Mouse (Mus musculus) hindbrain, embryonic 12.5 days (tissue): ENCODE data around the gene Commd1. TPM values are rescaled to one million over a fixed set of nuclear protein-coding genes. Genes with fewer than 3 reads are reported as not detected.

Experiments used
- ATAC-seq: fragments of 200-750 bp; cut with Nextera tagmentation; 2 replicates; pipeline ENCODE4 v1.8.0; 2017; ENCODE audit warnings: moderate TSS enrichment; ENCODE audit not compliant: low FRiP score
- H3K27ac ChIP-seq: fragments of 300-500 bp; sonication (generic); 2 replicates; pipeline ENCODE4 v1.5.1; 2016; ENCODE audit warnings: mild to moderate bottlenecking
- H3K27me3 ChIP-seq: fragments of 300-500 bp; sonication (generic); 2 replicates; pipeline ENCODE4 v1.6.1; 2016; ENCODE audit warnings: mild to moderate bottlenecking
- H3K36me3 ChIP-seq: fragments of 300-500 bp; sonication (generic); 2 replicates; pipeline ENCODE4 v1.6.1; 2016; ENCODE audit warnings: mild to moderate bottlenecking
- H3K4me1 ChIP-seq: fragments of 300-500 bp; sonication (generic); 2 replicates; pipeline ENCODE4 v1.6.1; 2016
- H3K4me2 ChIP-seq: fragments of 300-500 bp; sonication (generic); replicated peaks from 2 replicates; pipeline ENCODE4 v1.6.1; 2016; ENCODE audit warnings: mild to moderate bottlenecking
- H3K4me3 ChIP-seq: fragments of 300-500 bp; sonication (generic); 2 replicates; pipeline ENCODE4 v1.5.1; 2016; ENCODE audit warnings: mild to moderate bottlenecking
- H3K9ac ChIP-seq: fragments of 300-500 bp; sonication (generic); 2 replicates; pipeline ENCODE4 v1.6.1; 2016; ENCODE audit warnings: mild to moderate bottlenecking, moderate library complexity
- H3K9me3 ChIP-seq: fragments of 300-500 bp; sonication (generic); replicated peaks from 2 replicates; pipeline ENCODE4 v1.6.1; 2016; ENCODE audit warnings: mild to moderate bottlenecking
- WGBS: fragments of 180-500 bp; shearing (Covaris S2); methylation state at CpG from one replicate; pipeline ENCODE4 v1.1.7; 2016; 5-methylcytosine and 5-hydroxymethylcytosine counted together
- polyA plus RNA-seq: library from polyadenylated mRNA; unstranded; fragments of >200 nt; fragmentation: Nextera tagmentation; extraction: Ambion mirVana; gene quantifications from 2 replicates; pipeline ENCODE4 v1.2.1, GENCODE M21; 2016

The Commd1 gene
- polyA plus RNA-seq, 1 experiment from 2014 or later: 309 TPM

GRCm38 (mm10) chr11:22897127-22897526, 85.1 kb downstream of the Commd1 start:
- Histone ChIP-seq H3K9ac (no peak overlapping the region), H3K4me2 (no peak overlapping the region), H3K27me3 (no peaks in the 10 kb centered on the region), H3K27ac (no peak overlapping the region), H3K9me3 (no peaks in the 10 kb centered on the region), H3K4me1 (no peaks in the 10 kb centered on the region), H3K4me3 (no peak overlapping the region), H3K36me3 (no peaks in the 10 kb centered on the region)
- ATAC-seq: no peak
- WGBS: 91% methylated on average over 4 of the region's 4 CpGs

GRCm38 (mm10) chr11:22893075-22893474, 89.1 kb downstream of the Commd1 start:
- Histone ChIP-seq H3K9ac (no peak overlapping the region), H3K4me1 (no peaks in the 10 kb centered on the region), H3K36me3 (no peaks in the 10 kb centered on the region), H3K4me3 (no peak overlapping the region), H3K4me2 (no peak overlapping the region), H3K27ac (no peak overlapping the region), H3K9me3 (no peaks in the 10 kb centered on the region; the same call in 1 of the 2 replicates), H3K27me3 (no peaks in the 10 kb centered on the region)
- ATAC-seq: peak; percentile 83
- 56% methylated on average over 3 of the region's 3 CpGs for WGBS

DNA sequence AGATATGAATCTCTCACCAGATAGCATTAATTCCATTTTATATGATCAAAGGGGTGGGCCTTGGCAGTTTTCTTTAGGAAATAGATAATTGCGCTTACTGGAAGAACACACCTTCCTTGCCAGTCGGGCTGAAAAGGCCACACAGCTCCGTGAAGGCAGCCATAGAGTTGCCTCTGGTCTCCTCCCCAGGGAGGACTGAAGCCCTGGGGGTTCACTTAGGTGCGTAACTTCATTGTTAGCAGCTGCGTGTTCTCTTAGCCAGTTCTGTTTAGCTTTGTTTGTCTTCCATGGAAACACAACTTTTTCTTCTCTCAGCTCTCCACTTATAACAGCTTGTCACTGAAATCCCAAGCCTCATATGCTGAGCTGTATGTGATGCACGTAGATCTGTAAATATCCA, 89.7 kb downstream of the Commd1 start:
- no peak overlapping the region for H3K4me3 ChIP-seq
- no peaks in the 10 kb centered on the region; the same call in 1 of the 2 replicates for H3K9me3 ChIP-seq
- H3K36me3 ChIP-seq: no peaks in the 10 kb centered on the region
- no peaks in the 10 kb centered on the region for H3K27me3 ChIP-seq
- no peak overlapping the region for H3K4me2 ChIP-seq
- no peaks in the 10 kb centered on the region for H3K4me1 ChIP-seq
- no peak overlapping the region for H3K9ac ChIP-seq
- no peak for ATAC-seq
- no peak overlapping the region for H3K27ac ChIP-seq
- WGBS: 63% methylated on average over 6 of the region's 6 CpGs

- Histone ChIP-seq H3K36me3 (no peaks in the 10 kb centered on the region), H3K9me3 (no peaks in the 10 kb centered on the region; the same call in 1 of the 2 replicates), H3K4me2 (no peak overlapping the region), H3K4me1 (no peaks in the 10 kb centered on the region), H3K9ac (no peak overlapping the region), H3K27me3 (no peaks in the 10 kb centered on the region), H3K27ac (no peak overlapping the region), H3K4me3 (no peak overlapping the region)
- 86% methylated on average over 7 of the region's 7 CpGs for WGBS
- no peak for ATAC-seq
Observed at GRCm38 (mm10) chr11:22891876-22892275, 90.3 kb downstream of the Commd1 start.

DNA sequence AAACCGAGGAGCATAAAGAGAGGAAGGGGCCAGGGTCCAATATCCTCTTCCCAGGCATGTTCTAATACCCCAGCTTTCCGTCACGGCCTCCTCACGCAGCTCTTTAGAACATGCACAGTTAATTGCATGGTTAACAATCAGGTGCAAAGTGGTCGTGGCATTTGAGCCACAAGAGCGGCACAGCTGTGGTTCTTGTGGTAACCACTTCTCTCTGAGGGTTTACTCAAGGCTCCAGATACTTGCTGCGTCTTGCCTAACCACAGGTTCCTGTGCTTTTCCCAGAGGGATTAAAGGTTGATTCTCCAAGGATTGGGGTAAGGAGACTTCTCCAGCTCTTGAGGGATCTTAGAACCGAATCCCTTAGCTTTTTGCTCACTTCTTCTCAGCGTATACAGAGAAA, 90.9 kb downstream of the Commd1 start:
- Histone ChIP-seq H3K4me1 (no peaks in the 10 kb centered on the region), H3K9me3 (no peaks in the 10 kb centered on the region; the same call in 1 of the 2 replicates), H3K4me3 (no peak overlapping the region), H3K36me3 (no peaks in the 10 kb centered on the region), H3K27ac (no peak overlapping the region), H3K4me2 (no peak overlapping the region), H3K27me3 (no peaks in the 10 kb centered on the region), H3K9ac (no peak overlapping the region)
- ATAC-seq: no peak
- 86% methylated on average over 9 of the region's 9 CpGs for WGBS

DNA sequence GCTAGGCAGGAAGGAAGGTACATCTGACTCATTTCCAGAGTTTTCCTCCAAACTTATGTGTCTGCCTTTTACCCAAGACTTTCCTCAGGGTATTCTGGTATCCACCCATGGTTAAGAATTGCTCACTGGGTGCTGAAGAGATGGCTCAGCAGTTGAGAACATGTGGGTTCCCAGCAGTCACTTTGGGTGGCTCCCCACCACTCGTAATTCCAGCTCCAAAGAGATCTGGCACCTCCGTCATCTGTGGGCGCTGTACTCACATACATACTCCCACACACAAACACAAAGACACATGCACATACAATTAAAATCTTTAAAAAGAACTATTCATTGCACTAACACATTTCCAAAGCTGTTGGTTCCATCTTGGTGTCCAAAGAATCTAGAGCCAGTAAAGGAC, 93.0 kb downstream of the Commd1 start:
- 94% methylated on average over 3 of the region's 3 CpGs for WGBS
- ATAC-seq: no peak

DNA sequence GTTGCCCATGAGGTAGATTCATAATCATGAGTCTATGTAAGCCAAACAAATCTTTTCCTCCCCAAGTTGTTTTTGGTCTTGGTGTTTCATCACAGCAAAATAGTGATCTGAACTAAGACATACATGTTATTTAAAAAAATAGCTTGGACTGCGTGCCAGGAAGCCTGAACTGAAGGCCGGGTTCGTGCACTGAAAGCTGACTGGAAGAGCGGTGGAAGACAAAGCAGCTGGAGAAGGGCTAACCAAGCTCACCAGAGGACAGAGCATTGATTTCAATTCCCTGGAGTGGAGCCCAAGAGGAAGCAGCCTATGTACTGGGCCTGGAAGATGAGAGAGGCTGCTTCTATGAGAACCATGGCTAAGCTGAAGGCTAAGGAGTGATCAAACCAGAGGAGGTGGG, 95.2 kb downstream of the Commd1 start:
- Histone ChIP-seq H3K9me3 (no peaks in the 10 kb centered on the region; the same call in 1 of the 2 replicates), H3K9ac (no peak overlapping the region), H3K27ac (no peak overlapping the region), H3K4me2 (no peak overlapping the region), H3K36me3 (no peaks in the 10 kb centered on the region), H3K4me1 (no peaks in the 10 kb centered on the region), H3K27me3 (no peaks in the 10 kb centered on the region), H3K4me3 (no peak overlapping the region)
- no peak for ATAC-seq
- 90% methylated on average over 4 of the region's 4 CpGs for WGBS

More for the DNA sequence above, 93.0 kb downstream of the Commd1 start:
- H3K4me2 ChIP-seq: no peak overlapping the region
- H3K9ac ChIP-seq: no peak overlapping the region
- no peaks in the 10 kb centered on the region; the same call in 1 of the 2 replicates for H3K9me3 ChIP-seq
- H3K27me3 ChIP-seq: no peaks in the 10 kb centered on the region
- H3K36me3 ChIP-seq: no peaks in the 10 kb centered on the region
- H3K4me3 ChIP-seq: no peak overlapping the region
- H3K4me1 ChIP-seq: no peaks in the 10 kb centered on the region
- no peak overlapping the region for H3K27ac ChIP-seq

GRCm38 (mm10) chr11:22885350-22885749, 96.8 kb downstream of the Commd1 start:
- Histone ChIP-seq H3K9ac (no peak overlapping the region), H3K4me1 (no peaks in the 10 kb centered on the region), H3K27me3 (no peaks in the 10 kb centered on the region), H3K36me3 (no peaks in the 10 kb centered on the region), H3K4me3 (no peak overlapping the region), H3K9me3 (no peaks in the 10 kb centered on the region; the same call in 1 of the 2 replicates), H3K27ac (no peak overlapping the region), H3K4me2 (no peak overlapping the region)
- 89% methylated on average over 1 of the region's 1 CpGs for WGBS
- no peak for ATAC-seq

DNA sequence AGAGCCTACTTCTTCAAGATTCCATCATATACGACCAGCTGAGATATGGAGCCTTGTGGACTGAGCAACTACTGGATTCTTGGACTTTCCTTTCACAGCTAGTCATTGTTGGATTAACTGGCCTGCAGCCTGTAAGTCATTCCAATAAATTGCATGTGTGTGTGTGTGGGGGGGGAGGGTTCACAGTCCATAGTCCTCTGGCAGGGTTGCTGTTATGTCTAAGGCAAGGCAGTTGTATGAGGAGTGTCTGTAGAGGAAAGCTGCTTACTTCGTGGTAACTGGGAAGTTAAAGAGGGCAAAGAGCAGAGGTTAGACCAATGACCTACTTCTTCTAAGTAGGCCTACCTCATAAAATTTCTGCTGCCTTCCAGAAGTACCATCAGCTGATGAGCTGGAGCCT, 98.5 kb downstream of the Commd1 start:
- H3K9me3 ChIP-seq: no peaks in the 10 kb centered on the region
- no peaks in the 10 kb centered on the region for H3K27me3 ChIP-seq
- no peak overlapping the region for H3K4me3 ChIP-seq
- no peaks in the 10 kb centered on the region for H3K36me3 ChIP-seq
- ATAC-seq: no peak
- H3K9ac ChIP-seq: no peak overlapping the region
- no peaks in the 10 kb centered on the region for H3K4me1 ChIP-seq
- no peak overlapping the region for H3K4me2 ChIP-seq
- 81% methylated on average over 2 of the region's 2 CpGs for WGBS
- no peak overlapping the region for H3K27ac ChIP-seq

DNA sequence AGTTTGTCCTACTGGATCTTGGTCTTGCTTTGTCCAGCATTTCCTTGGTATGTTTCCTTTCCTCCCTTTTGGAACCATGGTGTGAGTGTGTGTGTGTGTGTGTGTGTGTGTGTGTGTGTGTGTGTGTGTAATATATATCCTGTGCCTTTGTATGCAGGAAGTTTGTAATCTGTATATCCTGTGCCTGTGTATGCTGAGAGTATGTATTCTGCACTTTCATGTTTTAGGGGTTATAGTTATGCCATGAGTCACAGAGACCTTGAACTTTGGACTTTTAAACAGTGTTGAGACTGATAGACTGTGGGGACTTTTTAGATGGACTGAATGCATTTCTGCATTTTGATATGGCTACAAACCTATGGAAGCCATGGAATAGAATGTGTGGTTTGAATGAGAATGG, 99.3 kb downstream of the Commd1 start:
- Histone ChIP-seq H3K4me2 (no peak overlapping the region), H3K27me3 (no peaks in the 10 kb centered on the region), H3K27ac (no peak overlapping the region), H3K4me1 (no peaks in the 10 kb centered on the region), H3K4me3 (no peak overlapping the region), H3K36me3 (no peaks in the 10 kb centered on the region), H3K9ac (no peak overlapping the region), H3K9me3 (no peaks in the 10 kb centered on the region)
- no peak for ATAC-seq

DNA sequence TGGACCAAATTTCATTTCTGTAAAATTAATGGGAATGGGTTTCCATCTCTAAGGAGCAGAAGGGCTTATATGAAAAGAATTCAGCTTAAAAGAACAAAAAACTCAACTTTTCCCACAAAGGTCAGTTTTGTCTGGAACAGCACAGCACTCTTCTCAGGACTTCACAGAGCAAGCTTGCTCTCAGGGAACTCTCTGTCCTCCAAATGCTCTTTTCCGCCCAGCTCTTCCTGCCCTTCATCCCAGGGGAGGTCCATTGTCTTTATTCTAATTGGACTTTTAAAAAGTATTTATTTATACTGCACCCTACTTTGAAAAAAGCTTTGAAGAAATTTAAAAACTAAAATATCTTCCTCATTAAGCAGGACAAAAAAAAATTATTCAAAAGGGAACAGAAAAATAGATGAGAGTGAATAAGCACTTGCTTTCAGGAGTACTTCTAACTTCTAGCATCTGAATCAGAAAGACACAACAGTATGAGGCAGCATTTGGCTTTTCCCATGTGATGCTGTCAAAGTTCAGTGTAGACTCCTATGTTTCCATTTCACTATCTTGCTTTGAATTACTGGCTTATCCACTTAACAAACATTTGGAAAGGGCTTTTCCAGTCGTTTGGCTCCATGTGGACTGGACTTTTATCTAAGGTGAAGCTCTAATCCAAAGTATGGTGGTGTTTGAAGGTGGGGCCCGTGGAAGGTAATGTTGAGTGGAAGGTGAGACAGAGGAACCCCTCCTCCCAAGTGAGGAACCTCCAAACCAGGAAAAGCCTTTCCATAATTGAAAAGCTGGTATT, 101.6 kb downstream of the Commd1 start:
- Histone ChIP-seq H3K27ac (no peak overlapping the region), H3K4me2 (no peak overlapping the region), H3K4me3 (no peak overlapping the region), H3K27me3 (no peaks in the 10 kb centered on the region), H3K4me1 (no peaks in the 10 kb centered on the region), H3K36me3 (no peaks in the 10 kb centered on the region), H3K9ac (no peak overlapping the region), H3K9me3 (no peaks in the 10 kb centered on the region)
- ATAC-seq: no peak
- 61% methylated on average over 3 of the region's 3 CpGs for WGBS

DNA sequence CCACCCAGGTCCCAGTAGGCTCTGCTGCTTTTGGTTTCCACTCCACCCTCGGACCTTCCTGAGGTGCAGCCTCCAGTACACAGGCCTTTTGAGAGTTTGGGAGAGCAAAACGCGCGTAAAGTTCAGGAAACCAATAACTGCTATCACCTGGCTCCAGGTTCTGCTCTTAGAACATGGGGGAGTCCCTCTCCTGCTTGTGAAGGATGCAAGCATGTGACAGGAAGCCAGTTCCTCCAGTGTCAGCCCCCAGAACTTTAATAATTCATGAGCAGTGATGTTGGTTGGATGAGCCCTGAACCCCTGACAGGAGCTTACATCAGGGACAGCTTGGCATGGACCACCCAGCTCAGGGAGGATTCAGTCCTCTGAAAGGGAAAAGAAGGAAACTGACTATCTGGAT, 102.5 kb downstream of the Commd1 start:
- ATAC-seq: no peak
- Histone ChIP-seq H3K4me3 (no peak overlapping the region), H3K36me3 (no peaks in the 10 kb centered on the region), H3K4me2 (no peak overlapping the region), H3K27ac (no peak overlapping the region), H3K9ac (no peak overlapping the region), H3K4me1 (no peaks in the 10 kb centered on the region), H3K27me3 (no peaks in the 10 kb centered on the region), H3K9me3 (no peaks in the 10 kb centered on the region)
- 94% methylated on average over 4 of the region's 4 CpGs for WGBS

GRCm38 (mm10) chr11:22876680-22877330, 105.4 kb downstream of the Commd1 start:
- Histone ChIP-seq H3K9ac (no peak overlapping the region), H3K4me1 (no peaks in the 10 kb centered on the region), H3K27ac (no peak overlapping the region), H3K36me3 (no peaks in the 10 kb centered on the region), H3K27me3 (no peaks in the 10 kb centered on the region), H3K9me3 (no peaks in the 10 kb centered on the region), H3K4me2 (no peak overlapping the region), H3K4me3 (no peak overlapping the region)
- 89% methylated on average over 3 of the region's 3 CpGs for WGBS
- ATAC-seq: no peak
